Mouse (Mus musculus) thymus, adult 2 months (tissue): Measurements from ENCODE around the gene Matk. TPM values are rescaled to one million over a fixed set of nuclear protein-coding genes. Genes with fewer than 3 reads are reported as not detected.

ENCODE experiments used
- DNase-seq: peaks from one replicate; pipeline ENCODE4 v3.0.0; 2021
- H3K27ac ChIP-seq: fragments of 200-500 bp; 2 replicates; pipeline ENCODE4 v1.5.1; 2012; ENCODE audit warnings: low read length, control low read depth; ENCODE audit not compliant: control insufficient read depth, insufficient read depth
- H3K27me3 ChIP-seq: fragments of 200-500 bp; 2 replicates; pipeline ENCODE4 v1.6.1; 2012; ENCODE audit warnings: mild to moderate bottlenecking, low read length, moderate library complexity, mixed read lengths; ENCODE audit not compliant: control insufficient read depth, insufficient read depth
- H3K36me3 ChIP-seq: fragments of 200-500 bp; 2 replicates; pipeline ENCODE4 v1.6.1; 2012; ENCODE audit warnings: mild to moderate bottlenecking, low read length, moderate library complexity; ENCODE audit not compliant: control insufficient read depth, insufficient read depth
- H3K4me1 ChIP-seq: fragments of 200-500 bp; replicated peaks from 2 replicates; pipeline ENCODE4 v1.6.1; 2012; ENCODE audit warnings: low read length; ENCODE audit not compliant: control insufficient read depth, insufficient read depth
- H3K4me3 ChIP-seq: fragments of 200-500 bp; 2 replicates; pipeline ENCODE4 v1.5.1; 2012; ENCODE audit warnings: mild to moderate bottlenecking, low read length, control low read depth, moderate library complexity; ENCODE audit not compliant: control insufficient read depth, insufficient read depth
- CTCF ChIP-seq: fragments of 200-500 bp; IDR thresholded peaks from 2 replicates; pipeline ENCODE4 v1.5.1; 2012; ENCODE audit warnings: mild to moderate bottlenecking, control low read depth, low read length, moderate library complexity, borderline replicate concordance; ENCODE audit not compliant: control insufficient read depth, poor library complexity, insufficient read depth; ENCODE audit errors: extremely low read depth
- POLR2A ChIP-seq: fragments of 200-500 bp; IDR thresholded peaks from 2 replicates; pipeline ENCODE4 v1.6.1; 2012; ENCODE audit warnings: mild to moderate bottlenecking, low read length, control low read depth, moderate library complexity; ENCODE audit not compliant: control insufficient read depth, poor library complexity, insufficient read depth; ENCODE audit errors: extremely low read depth
- WGBS: fragments of 180-500 bp; shearing (Covaris S2); methylation state at CpG from one replicate; pipeline ENCODE4 v1.1.7; 2018; 5-methylcytosine and 5-hydroxymethylcytosine counted together
- polyA plus RNA-seq: library from polyadenylated mRNA; depleted of rRNA; stranded (reverse); fragments of >200 nt; gene quantifications from 2 replicates; pipeline ENCODE4 v1.2.3, GENCODE M21; 2012; rRNA removed

The Matk gene
- polyA plus RNA-seq, 1 experiment = 21.0 TPM

DNA sequence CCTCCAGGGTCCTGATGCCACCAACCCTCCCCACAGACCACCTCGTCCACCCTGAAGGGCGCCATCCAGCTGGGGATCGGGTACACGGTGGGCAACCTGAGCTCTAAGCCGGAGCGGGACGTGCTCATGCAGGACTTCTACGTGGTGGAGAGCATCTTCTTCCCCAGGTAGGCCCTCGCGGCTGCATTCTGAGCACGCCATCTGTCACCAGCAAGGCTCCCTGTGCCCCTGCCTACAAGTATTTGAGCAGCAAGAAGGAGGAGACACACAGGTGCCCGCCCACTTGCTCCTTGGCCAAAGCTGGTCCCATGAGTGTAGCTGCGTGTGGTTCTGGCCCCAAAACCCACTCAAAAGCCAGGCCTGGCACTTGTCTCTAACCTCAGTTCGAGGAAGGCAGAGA, 52.9 kb downstream of the Matk start:
- no peak for DNase-seq
- peaks cover 51% of the 10 kb centered on the region for H3K36me3 ChIP-seq
- TF ChIP-seq POLR2A (no peak), CTCF (no peak)
- no peaks in the 10 kb centered on the region for H3K27me3 ChIP-seq
- no peak overlapping the region for H3K27ac ChIP-seq
- WGBS = 94% methylated on average over 14 of the region's 14 CpGs
- no peak overlapping the region for H3K4me3 ChIP-seq
- H3K4me1 ChIP-seq = peaks cover 42% of the 10 kb centered on the region

DNA sequence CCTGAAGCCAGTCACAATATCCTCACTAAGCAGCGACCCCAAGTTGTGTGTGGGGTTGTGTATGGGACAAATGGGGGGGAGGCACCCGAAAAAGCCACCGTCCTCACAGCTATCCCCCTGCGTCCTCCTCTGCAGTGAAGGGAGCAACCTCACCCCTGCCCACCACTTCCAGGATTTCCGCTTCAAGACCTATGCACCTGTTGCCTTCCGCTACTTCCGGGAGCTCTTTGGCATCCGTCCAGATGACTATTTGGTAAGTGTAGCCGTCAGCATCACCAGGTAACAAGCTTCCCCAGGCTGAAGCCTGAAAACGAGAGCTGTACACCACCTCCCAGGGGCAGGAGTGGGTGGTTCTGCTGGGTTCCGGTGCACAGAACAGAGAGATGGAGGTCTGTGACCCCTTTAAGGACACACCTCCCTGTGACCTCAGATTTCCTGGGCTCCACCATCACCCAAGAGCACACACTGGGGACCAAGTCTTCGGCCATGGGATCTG, 53.5 kb downstream of the Matk start:
- H3K27ac ChIP-seq = no peak overlapping the region
- H3K4me3 ChIP-seq = no peak overlapping the region
- WGBS = 99% methylated on average over 12 of the region's 12 CpGs
- no peaks in the 10 kb centered on the region for H3K27me3 ChIP-seq
- H3K36me3 ChIP-seq = peaks cover 56% of the 10 kb centered on the region
- TF ChIP-seq POLR2A (no peak), CTCF (no peak)
- DNase-seq = no peak
- H3K4me1 ChIP-seq = peaks cover 36% of the 10 kb centered on the region

DNA sequence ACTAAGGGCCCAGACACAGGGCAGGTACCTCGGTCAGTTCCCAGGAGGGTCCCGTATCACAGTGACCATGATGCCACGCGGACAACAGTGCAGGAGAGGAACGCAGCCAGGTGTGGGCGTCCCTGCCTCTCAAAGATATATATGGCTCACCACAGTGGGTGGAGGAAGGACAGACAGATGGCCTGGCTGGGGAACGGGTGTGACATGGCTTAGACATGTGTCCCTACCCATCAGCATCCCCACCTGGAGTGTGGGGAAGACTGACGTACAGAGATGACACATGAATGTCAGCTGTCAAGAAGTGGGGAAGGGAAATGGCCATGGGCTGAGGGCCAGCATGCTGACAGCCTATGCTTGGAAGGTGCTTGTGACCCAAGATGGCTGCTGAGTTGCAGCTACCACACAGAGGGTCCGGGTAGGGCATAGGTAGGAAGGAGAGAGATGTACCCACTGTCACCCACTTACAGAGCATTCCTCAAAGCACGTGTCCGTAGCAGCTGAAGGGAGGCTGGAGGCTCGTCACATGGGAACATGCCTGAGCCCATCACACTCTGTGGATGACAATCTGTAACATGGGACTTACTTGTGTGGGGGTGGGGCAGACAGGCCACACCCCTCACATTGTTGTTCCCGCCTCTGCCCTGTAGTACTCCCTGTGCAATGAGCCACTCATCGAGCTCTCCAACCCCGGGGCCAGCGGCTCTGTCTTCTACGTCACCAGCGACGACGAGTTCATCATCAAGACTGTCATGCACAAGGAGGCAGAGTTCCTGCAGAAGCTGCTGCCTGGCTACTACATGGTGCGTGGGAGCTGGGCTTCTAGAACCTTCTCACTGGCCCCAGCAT, 54.3 kb downstream of the Matk start:
- Histone ChIP-seq H3K27ac (no peak overlapping the region), H3K27me3 (no peaks in the 10 kb centered on the region), H3K36me3 (peaks cover 63% of the 10 kb centered on the region), H3K4me1 (peaks cover 29% of the 10 kb centered on the region), H3K4me3 (no peak overlapping the region)
- WGBS = 95% methylated on average over 21 of the region's 21 CpGs
- no peak for DNase-seq
- TF ChIP-seq CTCF = no peak
- no peak for TF ChIP-seq POLR2A

DNA sequence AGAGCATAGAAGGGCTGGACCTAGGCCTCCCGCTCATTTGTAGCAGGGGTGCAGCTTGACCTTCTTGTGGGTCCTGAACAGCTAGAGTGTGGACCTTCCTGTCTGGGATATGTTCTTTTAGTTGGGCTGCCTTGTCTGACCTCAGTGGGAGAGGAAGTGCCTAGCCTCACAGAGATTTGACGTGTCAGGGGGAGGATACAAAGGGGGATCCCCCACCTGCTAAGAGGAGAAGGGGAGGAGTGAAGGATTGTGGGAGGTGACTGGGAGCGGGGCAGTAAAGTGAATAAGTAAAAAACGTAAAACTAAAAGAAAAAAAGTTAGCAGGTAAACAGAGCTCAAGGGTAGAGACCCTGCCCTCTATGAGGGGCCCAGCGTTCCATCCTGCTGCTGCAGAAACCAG, 56.8 kb downstream of the Matk start:
- Histone ChIP-seq H3K4me1 (peaks cover 4% of the 10 kb centered on the region), H3K36me3 (peaks cover 76% of the 10 kb centered on the region), H3K27me3 (no peaks in the 10 kb centered on the region), H3K27ac (no peak overlapping the region), H3K4me3 (no peak overlapping the region)
- 74% methylated on average over 5 of the region's 5 CpGs for WGBS
- TF ChIP-seq CTCF (no peak), POLR2A (no peak)
- DNase-seq = no peak

Other genes starting within 250 kb of the Matk start
- gene Gng7, start 238.0 kb upstream of the Matk start, polyA plus RNA-seq = 0.63 and 0.80 TPM in 2 replicates
- 0.05 and 0.13 TPM in 2 replicates for gene Diras1, start 227.3 kb upstream of the Matk start, polyA plus RNA-seq
- gene Slc39a3, start 215.5 kb upstream of the Matk start, polyA plus RNA-seq = 52.7 and 57.6 TPM in 2 replicates
- gene Sgta, start 192.8 kb upstream of the Matk start, polyA plus RNA-seq = 265 and 279 TPM in 2 replicates
- gene Thop1, start 182.9 kb upstream of the Matk start, polyA plus RNA-seq = 30.7 and 35.7 TPM in 2 replicates
- 0.39 and 1.0 TPM in 2 replicates for gene Creb3l3, start 154.1 kb upstream of the Matk start, polyA plus RNA-seq
- gene Map2k2, start 147.0 kb upstream of the Matk start, polyA plus RNA-seq = 214 and 285 TPM in 2 replicates
- gene Zbtb7a, start 117.7 kb upstream of the Matk start, polyA plus RNA-seq = 66.0 and 87.5 TPM in 2 replicates
- 67.6 and 72.9 TPM in 2 replicates for gene Pias4, start 85.0 kb upstream of the Matk start, polyA plus RNA-seq
- gene Eef2, start 76.3 kb upstream of the Matk start, polyA plus RNA-seq = 2,100 and 2,369 TPM in 2 replicates
- 95.9 and 103 TPM in 2 replicates for gene Dapk3, start 69.9 kb upstream of the Matk start, polyA plus RNA-seq
- not detected in 2 replicates for gene 4930442H23Rik, start 69.1 kb upstream of the Matk start, polyA plus RNA-seq
- 0.12 TPM in 1 of 2 replicates, not detected in the other for gene Nmrk2, start 50.9 kb upstream of the Matk start, polyA plus RNA-seq
- 2.4 and 2.5 TPM in 2 replicates for gene Atcay, start 22.1 kb upstream of the Matk start, polyA plus RNA-seq
- 9.1 and 9.6 TPM in 2 replicates for gene Zfr2, start 19.8 kb upstream of the Matk start, polyA plus RNA-seq
- gene Mrpl54, start 14.0 kb downstream of the Matk start, polyA plus RNA-seq = 102 and 118 TPM in 2 replicates
- 125 and 136 TPM in 2 replicates for gene Apba3, start 14.0 kb downstream of the Matk start, polyA plus RNA-seq
- gene Tjp3, start 38.6 kb downstream of the Matk start, polyA plus RNA-seq = 27.5 and 34.5 TPM in 2 replicates
- 212 and 239 TPM in 2 replicates for gene Pip5k1c, start 40.0 kb downstream of the Matk start, polyA plus RNA-seq
- 89.3 and 89.6 TPM in 2 replicates for gene Cactin, start 68.2 kb downstream of the Matk start, polyA plus RNA-seq
- gene Tbxa2r, start 75.8 kb downstream of the Matk start, polyA plus RNA-seq = 310 and 312 TPM in 2 replicates
- 0.70 and 0.82 TPM in 2 replicates for gene Gipc3, start 90.3 kb downstream of the Matk start, polyA plus RNA-seq
- gene Hmg20b, start 97.5 kb downstream of the Matk start, polyA plus RNA-seq = 199 and 209 TPM in 2 replicates
- 65.3 and 85.5 TPM in 2 replicates for gene Mfsd12, start 104.6 kb downstream of the Matk start, polyA plus RNA-seq
- gene 4930404N11Rik, start 112.9 kb downstream of the Matk start, polyA plus RNA-seq = 12.7 TPM in 2 replicates
- 181 and 201 TPM in 2 replicates for gene Fzr1, start 125.6 kb downstream of the Matk start, polyA plus RNA-seq
- 119 and 123 TPM in 2 replicates for gene Dohh, start 131.5 kb downstream of the Matk start, polyA plus RNA-seq
- 4.1 and 5.3 TPM in 2 replicates for gene Gm48551, start 131.5 kb downstream of the Matk start, polyA plus RNA-seq
- gene Gm48552, start 136.1 kb downstream of the Matk start, polyA plus RNA-seq = 7.5 and 8.4 TPM in 2 replicates
- 49.7 and 51.1 TPM in 2 replicates for gene Smim24, start 140.1 kb downstream of the Matk start, polyA plus RNA-seq
- gene Nfic, start 202.7 kb downstream of the Matk start, polyA plus RNA-seq = 26.3 and 26.7 TPM in 2 replicates
- 4.3 and 5.1 TPM in 2 replicates for gene Celf5, start 229.8 kb downstream of the Matk start, polyA plus RNA-seq
- 332 and 337 TPM in 2 replicates for gene Ncln, start 243.5 kb downstream of the Matk start, polyA plus RNA-seq
- 84.3 and 87.2 TPM in 2 replicates for gene S1pr4, start 247.2 kb downstream of the Matk start, polyA plus RNA-seq